Mouse (Mus musculus) brain, adult 2 months (tissue): ENCODE data around the gene Tmem106a.
A peak's percentile ranks its signal among the peaks of the same experiment; 100 is the strongest.
"Not testable (repeated sequence)": the region's sequence is repeated elsewhere in the genome, so short reads cannot be mapped to it uniquely, and the experiment has no call there.

Experiments used
- DNase-seq: peaks from one replicate; pipeline ENCODE4 v3.0.0; 2011; ENCODE audit warnings: low read depth, low spot score

The Tmem106a gene

GRCm38 (mm10) chr11:101582054-101583035 is at the start of gene Tmem106a:
TSS of gene Tmem106a (plus strand) at chr11:101582242.
- DNase-seq: peak; percentile 25

GRCm38 (mm10) chr11:101543533-101543932 is 38.5 kb upstream of the Tmem106a start:
- DNase-seq: peak; percentile 39

- peak; percentile 71 for DNase-seq
Observed at GRCm38 (mm10) chr11:101544132-101544531, 37.9 kb upstream of the Tmem106a start.

GRCm38 (mm10) chr11:101548526-101548925 is 33.5 kb upstream of the Tmem106a start:
- DNase-seq: no peak

GRCm38 (mm10) chr11:101551751-101552475 is 30.1 kb upstream of the Tmem106a start, which contains the start of the genes Brca1 and Nbr1:
TSS of gene Brca1 (minus strand) at chr11:101551955.
TSS of gene Nbr1 (plus strand) at chr11:101552149.
- peak; percentile 99 for DNase-seq

- peak; percentile 100 for DNase-seq
Observed at GRCm38 (mm10) chr11:101552476-101553300, 29.4 kb upstream of the Tmem106a start.

GRCm38 (mm10) chr11:101553354-101553930 is 28.6 kb upstream of the Tmem106a start:
- no peak for DNase-seq

GRCm38 (mm10) chr11:101556541-101556940 is 25.5 kb upstream of the Tmem106a start:
- DNase-seq: no peak

- DNase-seq: no peak
Observed at GRCm38 (mm10) chr11:101556954-101557353, 25.1 kb upstream of the Tmem106a start.

GRCm38 (mm10) chr11:101562391-101562790 is 19.7 kb upstream of the Tmem106a start:
- peak; percentile 71 for DNase-seq

- DNase-seq: no peak
Observed at GRCm38 (mm10) chr11:101568421-101568820, 13.6 kb upstream of the Tmem106a start.

GRCm38 (mm10) chr11:101576116-101576515 is 5.9 kb upstream of the Tmem106a start:
- no peak for DNase-seq

GRCm38 (mm10) chr11:101581081-101581764 is 819 bp upstream of the Tmem106a start:
- DNase-seq: no peak

GRCm38 (mm10) chr11:101583205-101583604 is 1.2 kb downstream of the Tmem106a start:
- no peak for DNase-seq

- DNase-seq: not testable (repeated sequence)
Observed at GRCm38 (mm10) chr11:101585031-101585430, 3.0 kb downstream of the Tmem106a start.

GRCm38 (mm10) chr11:101585805-101586204 is 3.8 kb downstream of the Tmem106a start:
- DNase-seq: no peak

GRCm38 (mm10) chr11:101587676-101588075 is 5.6 kb downstream of the Tmem106a start:
- DNase-seq: peak; percentile 84

GRCm38 (mm10) chr11:101588868-101589267 is 6.8 kb downstream of the Tmem106a start:
- DNase-seq: no peak

- peak; percentile 67 for DNase-seq
Observed at GRCm38 (mm10) chr11:101589444-101589843, 7.4 kb downstream of the Tmem106a start.

- no peak for DNase-seq
Observed at GRCm38 (mm10) chr11:101589989-101590624, 8.1 kb downstream of the Tmem106a start.
